Mouse (Mus musculus) forebrain, embryonic 13.5 days (tissue): Measurements from ENCODE around the gene Ssna1. TPM values are rescaled to one million over a fixed set of nuclear protein-coding genes. Genes with fewer than 3 reads are reported as not detected.

ENCODE experiments used
- ATAC-seq: fragments of 200-750 bp; cut with Nextera tagmentation; 2 replicates; pipeline ENCODE4 v1.8.0; 2017
- H3K27ac ChIP-seq: fragments of 300-500 bp; sonication (generic); 2 replicates; pipeline ENCODE4 v1.5.1; 2015; ENCODE audit warnings: inconsistent platforms, mild to moderate bottlenecking, moderate library complexity
- H3K27me3 ChIP-seq: fragments of 300-500 bp; sonication (generic); 2 replicates; pipeline ENCODE4 v1.6.1; 2015; ENCODE audit warnings: mild to moderate bottlenecking, inconsistent platforms
- H3K36me3 ChIP-seq: fragments of 300-500 bp; sonication (generic); 2 replicates; pipeline ENCODE4 v1.6.1; 2015; ENCODE audit warnings: mild to moderate bottlenecking, inconsistent platforms; ENCODE audit not compliant: poor library complexity, severe bottlenecking
- H3K4me1 ChIP-seq: fragments of 300-500 bp; sonication (generic); 2 replicates; pipeline ENCODE4 v1.6.1; 2015; ENCODE audit warnings: inconsistent platforms
- H3K4me2 ChIP-seq: fragments of 300-500 bp; sonication (generic); 2 replicates; pipeline ENCODE4 v1.6.1; 2015; ENCODE audit warnings: inconsistent platforms, mild to moderate bottlenecking, moderate library complexity
- H3K4me3 ChIP-seq: fragments of 300-500 bp; sonication (generic); 2 replicates; pipeline ENCODE4 v1.5.1; 2015; ENCODE audit warnings: mild to moderate bottlenecking, inconsistent platforms
- H3K9ac ChIP-seq: fragments of 300-500 bp; sonication (generic); 2 replicates; pipeline ENCODE4 v1.6.1; 2015; ENCODE audit warnings: mild to moderate bottlenecking, inconsistent platforms
- H3K9me3 ChIP-seq: fragments of 300-500 bp; sonication (generic); replicated peaks from 2 replicates; pipeline ENCODE4 v1.6.1; 2016; ENCODE audit warnings: inconsistent platforms
- WGBS: fragments of 180-500 bp; shearing (Covaris S2); methylation state at CpG from one replicate; pipeline ENCODE4 v1.1.7; 2015; 5-methylcytosine and 5-hydroxymethylcytosine counted together
- polyA plus RNA-seq: library from polyadenylated mRNA; unstranded; fragments of >200 nt; fragmentation: Nextera tagmentation; extraction: Ambion mirVana; gene quantifications from 2 replicates; pipeline ENCODE4 v1.2.1, GENCODE M21; 2015

The Ssna1 gene
- polyA plus RNA-seq, 1 experiment from 2014 or later: 245 TPM

- H3K4me3 ChIP-seq: peak overlapping the region; percentile 52
- H3K9me3 ChIP-seq: no peaks in the 10 kb centered on the region
- H3K4me1 ChIP-seq: peaks cover 32% of the 10 kb centered on the region
- H3K27ac ChIP-seq: peak overlapping the region; percentile 98
- H3K27me3 ChIP-seq: 0 out of 2 replicates have a peak, but pooled peaks cover 7% of the 10 kb centered on the region
- WGBS: 2% methylated on average over 39 of the region's 41 CpGs
- H3K4me2 ChIP-seq: peak overlapping the region; percentile 47
- H3K9ac ChIP-seq: peak overlapping the region; percentile 70
- peak; percentile 98 for ATAC-seq
- H3K36me3 ChIP-seq: peaks cover 13% of the 10 kb centered on the region
Observed at GRCm38 (mm10) chr2:25224766-25225752, 47.2 kb downstream of the Ssna1 start.

- Histone ChIP-seq H3K4me2 (peak within 1 kb of the TSS; percentile 96), H3K9me3 (no peaks in the 10 kb centered on the region), H3K4me3 (peak within 1 kb of the TSS; percentile 86), H3K9ac (peak within 1 kb of the TSS; percentile 93), H3K4me1 (peaks cover 32% of the 10 kb centered on the region), H3K27me3 (0 out of 2 replicates have a peak, but pooled peaks cover 3% of the 10 kb centered on the region), H3K27ac (peak within 1 kb of the TSS; percentile 98), H3K36me3 (peaks cover 13% of the 10 kb centered on the region)
- WGBS: 0% methylated on average over 17 of the region's 17 CpGs
- no peak for ATAC-seq
Observed at GRCm38 (mm10) chr2:25224492-25224765, 47.8 kb downstream of the Ssna1 start, which contains the start of gene Tubb4b. Gene Tubb4b (minus strand): TSS chr2:25224702.

GRCm38 (mm10) chr2:25223681-25224491 is 48.4 kb downstream of the Ssna1 start:
- H3K4me2 ChIP-seq: peak overlapping the region; percentile 96
- H3K27ac ChIP-seq: peak overlapping the region; percentile 94
- peaks cover 30% of the 10 kb centered on the region for H3K4me1 ChIP-seq
- H3K9me3 ChIP-seq: no peaks in the 10 kb centered on the region
- peak overlapping the region; percentile 86 for H3K4me3 ChIP-seq
- 2% methylated on average over 51 of the region's 53 CpGs for WGBS
- peak overlapping the region; percentile 93 for H3K9ac ChIP-seq
- peaks cover 13% of the 10 kb centered on the region for H3K36me3 ChIP-seq
- peak; percentile 31 for ATAC-seq
- no peaks in the 10 kb centered on the region for H3K27me3 ChIP-seq

- Histone ChIP-seq H3K36me3 (peaks cover 13% of the 10 kb centered on the region), H3K9me3 (no peaks in the 10 kb centered on the region), H3K4me3 (no peak overlapping the region), H3K4me2 (no peak overlapping the region), H3K27ac (no peak overlapping the region), H3K27me3 (no peaks in the 10 kb centered on the region), H3K9ac (no peak overlapping the region), H3K4me1 (peaks cover 22% of the 10 kb centered on the region)
- ATAC-seq: no peak
- 79% methylated on average over 5 of the region's 5 CpGs for WGBS
Observed at GRCm38 (mm10) chr2:25221331-25221772, 50.9 kb downstream of the Ssna1 start.

Other genes with a start within 250 kb of the Ssna1 start
- gene Nsmf, start 218.1 kb downstream of the Ssna1 start, polyA plus RNA-seq: 125 and 129 TPM in 2 replicates
- not detected in 2 replicates for gene Entpd8, start 192.1 kb downstream of the Ssna1 start, polyA plus RNA-seq
- gene Noxa1, start 177.3 kb downstream of the Ssna1 start, polyA plus RNA-seq: not detected in 2 replicates
- 29.2 and 30.8 TPM in 2 replicates for gene Nrarp, start 91.7 kb downstream of the Ssna1 start, polyA plus RNA-seq
- gene Tor4a, start 75.6 kb downstream of the Ssna1 start, polyA plus RNA-seq: 0.66 and 0.78 TPM in 2 replicates
- gene Nelfb, start 60.9 kb downstream of the Ssna1 start, polyA plus RNA-seq: 95.4 and 104 TPM in 2 replicates
- gene Stpg3, start 57.8 kb downstream of the Ssna1 start, polyA plus RNA-seq: not detected in 2 replicates
- gene Fam166a, start 53.7 kb downstream of the Ssna1 start, polyA plus RNA-seq: 0.21 TPM in 1 of 2 replicates, not detected in the other
- 448 and 518 TPM in 2 replicates for gene Tubb4b, start 47.7 kb downstream of the Ssna1 start, polyA plus RNA-seq
- not detected in 2 replicates for gene Slc34a3, start 38.1 kb downstream of the Ssna1 start, polyA plus RNA-seq
- not detected in 2 replicates for gene Rnf224, start 35.7 kb downstream of the Ssna1 start, polyA plus RNA-seq
- 43.1 and 43.2 TPM in 2 replicates for gene Rnf208, start 30.2 kb downstream of the Ssna1 start, polyA plus RNA-seq
- 0.29 TPM in 1 of 2 replicates, not detected in the other for gene Cysrt1, start 30.0 kb downstream of the Ssna1 start, polyA plus RNA-seq
- gene AL732309.1, start 25.6 kb downstream of the Ssna1 start, polyA plus RNA-seq: 4.4 and 7.1 TPM in 2 replicates
- 19.4 and 20.3 TPM in 2 replicates for gene Tmem203, start 17.0 kb downstream of the Ssna1 start, polyA plus RNA-seq
- 9.7 and 10.8 TPM in 2 replicates for gene Tprn, start 9.8 kb downstream of the Ssna1 start, polyA plus RNA-seq
- gene Anapc2, start within 50 bp of the Ssna1 start, polyA plus RNA-seq: 126 and 148 TPM in 2 replicates
- not detected in 2 replicates for gene Tmem210, start 15.7 kb upstream of the Ssna1 start, polyA plus RNA-seq
- 0.14 TPM in 1 of 2 replicates, not detected in the other for gene Lrrc26, start 17.5 kb upstream of the Ssna1 start, polyA plus RNA-seq
- gene Grin1, start 46.7 kb upstream of the Ssna1 start, polyA plus RNA-seq: 5.6 and 7.9 TPM in 2 replicates
- gene Man1b1, start 59.9 kb upstream of the Ssna1 start, polyA plus RNA-seq: 59.2 and 63.2 TPM in 2 replicates
- gene Dpp7, start 83.9 kb upstream of the Ssna1 start, polyA plus RNA-seq: 22.8 and 23.3 TPM in 2 replicates
- 2.2 and 3.5 TPM in 2 replicates for gene Uap1l1, start 93.2 kb upstream of the Ssna1 start, polyA plus RNA-seq
- gene Sapcd2, start 99.9 kb upstream of the Ssna1 start, polyA plus RNA-seq: 49.4 and 62.3 TPM in 2 replicates
- gene Entpd2, start 123.4 kb upstream of the Ssna1 start, polyA plus RNA-seq: 0.68 and 0.98 TPM in 2 replicates
- 287 and 315 TPM in 2 replicates for gene Npdc1, start 126.9 kb upstream of the Ssna1 start, polyA plus RNA-seq
- 0.08 TPM in 1 of 2 replicates, not detected in the other for gene Fut7, start 150.8 kb upstream of the Ssna1 start, polyA plus RNA-seq
- gene Abca2, start 156.3 kb upstream of the Ssna1 start, polyA plus RNA-seq: 5.7 and 8.2 TPM in 2 replicates
- 2.4 and 3.2 TPM in 2 replicates for gene Clic3, start 184.4 kb upstream of the Ssna1 start, polyA plus RNA-seq
- gene Paxx, start 188.7 kb upstream of the Ssna1 start, polyA plus RNA-seq: 62.0 and 65.9 TPM in 2 replicates
- gene Ptgds, start 197.6 kb upstream of the Ssna1 start, polyA plus RNA-seq: 7.6 and 9.7 TPM in 2 replicates
- gene Lcn12, start 221.5 kb upstream of the Ssna1 start, polyA plus RNA-seq: not detected in 2 replicates
- gene Fbxw5, start 228.3 kb upstream of the Ssna1 start, polyA plus RNA-seq: 97.9 and 103 TPM in 2 replicates
- 4.2 and 5.2 TPM in 2 replicates for gene C8g, start 229.3 kb upstream of the Ssna1 start, polyA plus RNA-seq